In the genomic region with DNA sequence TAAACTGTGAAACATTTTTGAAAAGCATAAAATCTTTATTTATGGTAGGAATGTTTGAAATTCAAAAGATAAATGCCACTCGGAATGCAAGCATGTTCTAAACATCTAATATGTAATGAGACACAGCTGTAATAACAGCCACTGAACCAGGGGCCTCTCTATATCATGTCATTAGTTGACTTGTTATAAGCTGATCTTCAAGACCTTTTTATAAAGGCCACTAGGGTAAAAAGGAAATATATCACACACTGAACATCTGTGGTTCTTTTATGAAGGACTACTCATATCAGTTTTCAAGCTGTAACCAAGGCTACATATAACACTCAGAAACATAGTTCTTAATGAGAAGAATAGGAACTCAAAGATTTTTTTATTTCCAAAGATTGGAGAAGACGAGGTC, we compare ENCODE assay signal across 23 mouse cellular contexts.
"Had no signal": no experiment of that assay in that cellular context is flagged by ENCODE, and none has a peak within 500 bp of the region (broad histone marks: within the 10 kb centered on the region; RNA-seq: fewer than 3 reads in every experiment).

No protein-coding gene starts in this region.

- H3K4me3 ChIP-seq: layer of hippocampus, adult 2 months; liver, embryonic 12.5 days; liver, embryonic 15.5 days; lung, embryonic 15.5 days; megakaryocyte, embryonic 14.5 days; neural tube, embryonic 12.5 days; neural tube, embryonic 15.5 days had no signal

- H3K4me2 ChIP-seq: liver, embryonic 12.5 days; liver, embryonic 15.5 days; lung, embryonic 15.5 days; midbrain, embryonic 11.5 days; neural tube, embryonic 12.5 days; neural tube, embryonic 15.5 days had no signal

- H3K4me1 ChIP-seq: liver, embryonic 12.5 days; liver, embryonic 15.5 days; lung, embryonic 15.5 days; megakaryocyte, embryonic 14.5 days; neural tube, embryonic 12.5 days; neural tube, embryonic 15.5 days had no signal

- H3K36me3 ChIP-seq: liver, embryonic 12.5 days; liver, embryonic 15.5 days; lung, embryonic 15.5 days; neural tube, embryonic 12.5 days; neural tube, embryonic 15.5 days had no signal

- H3K27me3 ChIP-seq: liver, embryonic 12.5 days; liver, embryonic 15.5 days; lung, embryonic 15.5 days; megakaryocyte, embryonic 14.5 days; neural tube, embryonic 12.5 days; neural tube, embryonic 15.5 days had no signal

- DNase-seq: kidney, postnatal 36 days; layer of hippocampus, adult 9-11 months; liver; lung, adult 18-20 months; lung, postnatal 10 days; lung, postnatal 36 days; midbrain, embryonic 14.5 days; right cerebral cortex, adult 18-20 months; right cerebral cortex, postnatal 14 days; right cerebral cortex, postnatal 4 days; thymus, adult 2 months; thymus, postnatal 14 days; thymus, postnatal 4 days had no signal

- ATAC-seq: intestine, postnatal 0 days; liver, embryonic 12.5 days had no signal

- H3K9ac ChIP-seq: liver, embryonic 12.5 days; liver, embryonic 15.5 days; lung, embryonic 15.5 days; neural tube, embryonic 12.5 days; neural tube, embryonic 15.5 days had no signal

- H3K27ac ChIP-seq: layer of hippocampus, adult 2 months; liver, embryonic 12.5 days; liver, embryonic 15.5 days; lung, embryonic 15.5 days; neural tube, embryonic 12.5 days; neural tube, embryonic 15.5 days; stomach, postnatal 0 days had no signal

- H3K9me3 ChIP-seq: liver, embryonic 12.5 days; liver, embryonic 15.5 days; lung, embryonic 15.5 days; megakaryocyte, embryonic 14.5 days; neural tube, embryonic 12.5 days; neural tube, embryonic 15.5 days had no signal
